10 mouse cellular contexts compared by ENCODE assay signal in the genomic region with DNA sequence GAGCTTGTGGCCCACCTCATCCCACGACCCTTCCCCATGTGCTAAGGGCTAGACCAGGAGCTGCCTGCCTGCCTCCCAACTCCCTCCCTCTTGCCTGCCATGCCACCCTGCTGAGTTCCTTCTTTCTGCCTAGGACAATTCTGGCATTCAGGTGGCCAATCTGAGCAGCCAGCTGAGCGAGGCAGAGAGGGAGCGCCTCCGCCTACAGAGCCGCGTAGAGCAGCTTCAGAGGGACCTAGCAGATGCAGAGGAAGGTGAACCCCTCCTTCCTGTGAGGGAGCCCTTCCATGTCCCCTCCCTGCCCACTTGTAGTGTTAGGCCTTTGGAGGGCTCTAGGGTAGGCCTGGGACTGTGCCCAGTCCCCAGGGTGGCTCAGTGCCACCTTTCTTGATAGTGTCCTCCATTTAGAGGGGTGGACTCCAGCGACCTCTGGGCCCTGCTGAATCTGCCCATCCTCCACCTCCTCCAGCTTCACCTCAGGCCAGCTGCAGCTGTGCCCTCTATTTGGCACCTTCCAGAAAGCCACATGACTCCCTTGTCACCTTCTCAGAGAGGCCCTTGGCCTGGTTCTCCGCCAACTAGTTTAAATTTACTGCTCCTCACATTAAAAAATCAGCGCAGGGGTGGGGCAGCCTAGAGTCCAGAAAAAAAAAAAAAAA. TPM values are rescaled to one million over a fixed set of nuclear protein-coding genes. Genes with fewer than 3 reads are reported as not detected.
A peak's percentile ranks its signal among the peaks of the same experiment; 100 is the strongest.
DNase-seq lines count a peak whose midpoint lies in the region; ATAC-seq lines count a peak whose summit lies in the region.
"Had no signal": no experiment of that assay in that cellular context is flagged by ENCODE, and none has a peak within 500 bp of the region (broad histone marks: within the 10 kb centered on the region; RNA-seq: fewer than 3 reads in every experiment).

No protein-coding gene starts in this region.

- no peaks in the 10 kb centered on the region for H3K36me3 ChIP-seq in forebrain, embryonic 10.5 days (replicated peaks)
- no peaks in the 10 kb centered on the region for H3K36me3 ChIP-seq in forebrain, embryonic 13.5 days (ENCODE audit: poor library complexity, severe bottlenecking)
- H3K36me3 ChIP-seq in heart, embryonic 16.5 days (ENCODE audit: control insufficient read depth, insufficient read depth): no peaks in the 10 kb centered on the region
- H3K36me3 ChIP-seq in limb, embryonic 13.5 days: no peaks in the 10 kb centered on the region
- no peaks in the 10 kb centered on the region for H3K36me3 ChIP-seq in liver, embryonic 11.5 days (ENCODE audit: control insufficient read depth, insufficient read depth, low read length)
- H3K36me3 ChIP-seq: embryonic facial prominence, embryonic 15.5 days had no signal

- H3K27ac ChIP-seq in forebrain, embryonic 10.5 days: peak overlapping the region; percentile 56
- no peak overlapping the region for H3K27ac ChIP-seq in forebrain, embryonic 13.5 days
- H3K27ac ChIP-seq in heart, embryonic 16.5 days (ENCODE audit: low read length): peak overlapping the region; percentile 81
- peak overlapping the region; percentile 7 for H3K27ac ChIP-seq in limb, embryonic 13.5 days
- H3K27ac ChIP-seq in liver, embryonic 11.5 days (ENCODE audit: low read depth, low read length): no peak overlapping the region
- H3K27ac ChIP-seq: embryonic facial prominence, embryonic 15.5 days had no signal

- H3K9me3 ChIP-seq in forebrain, embryonic 10.5 days: no peaks in the 10 kb centered on the region
- H3K9me3 ChIP-seq in forebrain, embryonic 13.5 days (replicated peaks): no peaks in the 10 kb centered on the region
- no peaks in the 10 kb centered on the region for H3K9me3 ChIP-seq in heart, embryonic 16.5 days (replicated peaks; ENCODE audit: control insufficient read depth, low read length)
- H3K9me3 ChIP-seq in limb, embryonic 13.5 days: no peaks in the 10 kb centered on the region
- no peaks in the 10 kb centered on the region for H3K9me3 ChIP-seq in liver, embryonic 11.5 days (ENCODE audit: control insufficient read depth, low read length)
- H3K9me3 ChIP-seq: embryonic facial prominence, embryonic 15.5 days had no signal

- no peak overlapping the region for H3K9ac ChIP-seq in forebrain, embryonic 13.5 days
- H3K9ac ChIP-seq in heart, embryonic 16.5 days (ENCODE audit: low read length): peak overlapping the region; percentile 22; the same call in 1 of the 2 replicates
- no peak overlapping the region for H3K9ac ChIP-seq in limb, embryonic 13.5 days
- H3K9ac ChIP-seq in liver, embryonic 11.5 days (ENCODE audit: low read depth, low read length): no peak overlapping the region
- H3K9ac ChIP-seq: embryonic facial prominence, embryonic 15.5 days had no signal

- DNase-seq in forebrain, embryonic 10.5 days (ENCODE audit: extremely low spot score, low spot score): no peak
- peak; percentile 49 to 80 for DNase-seq in kidney, adult 8-10 months
- DNase-seq in kidney, postnatal 4 days: no peak
- no peak for DNase-seq in liver, embryonic 11.5 days (ENCODE audit: low spot score)
- no peak for DNase-seq in spleen, postnatal 4 days (ENCODE audit: low spot score in 2 of 2)

- no peak overlapping the region for H3K4me2 ChIP-seq in forebrain, embryonic 13.5 days
- H3K4me2 ChIP-seq in heart, embryonic 16.5 days (ENCODE audit: low read depth, low read length): no peak overlapping the region
- no peak overlapping the region for H3K4me2 ChIP-seq in limb, embryonic 13.5 days (replicated peaks)
- no peak overlapping the region for H3K4me2 ChIP-seq in liver, embryonic 11.5 days
- H3K4me2 ChIP-seq: embryonic facial prominence, embryonic 15.5 days had no signal

- no peak for ATAC-seq in forebrain, embryonic 13.5 days
- ATAC-seq in heart, embryonic 16.5 days (replicated peaks; ENCODE audit: extremely low read depth, insufficient read depth, low FRiP score): peak; percentile 84
- ATAC-seq in limb, embryonic 13.5 days (ENCODE audit: low FRiP score, low read depth): peak; percentile 21; the same call in 1 of the 2 replicates
- no peak for ATAC-seq in liver, embryonic 11.5 days (replicated peaks; ENCODE audit: low FRiP score)

- no peak overlapping the region for H3K4me3 ChIP-seq in forebrain, embryonic 10.5 days
- H3K4me3 ChIP-seq in forebrain, embryonic 13.5 days: no peak overlapping the region
- no peak overlapping the region for H3K4me3 ChIP-seq in heart, embryonic 16.5 days (ENCODE audit: low read length)
- no peak overlapping the region for H3K4me3 ChIP-seq in limb, embryonic 13.5 days
- no peak overlapping the region for H3K4me3 ChIP-seq in liver, embryonic 11.5 days (ENCODE audit: low read depth, low read length)
- H3K4me3 ChIP-seq: embryonic facial prominence, embryonic 15.5 days had no signal

- H3K27me3 ChIP-seq in forebrain, embryonic 10.5 days (ENCODE audit: poor library complexity, severe bottlenecking): peaks cover 4% of the 10 kb centered on the region; the same call in 1 of the 2 replicates
- H3K27me3 ChIP-seq in forebrain, embryonic 13.5 days: no peaks in the 10 kb centered on the region
- H3K27me3 ChIP-seq in heart, embryonic 16.5 days (ENCODE audit: control insufficient read depth, insufficient read depth, low read length): no peaks in the 10 kb centered on the region
- H3K27me3 ChIP-seq in limb, embryonic 13.5 days: no peaks in the 10 kb centered on the region
- H3K27me3 ChIP-seq in liver, embryonic 11.5 days (replicated peaks; ENCODE audit: control insufficient read depth, insufficient read depth, low read length): no peaks in the 10 kb centered on the region
- H3K27me3 ChIP-seq: embryonic facial prominence, embryonic 15.5 days had no signal

- peaks cover 60% of the 10 kb centered on the region for H3K4me1 ChIP-seq in forebrain, embryonic 10.5 days
- peaks cover 5% of the 10 kb centered on the region for H3K4me1 ChIP-seq in forebrain, embryonic 13.5 days
- peaks cover 20% of the 10 kb centered on the region for H3K4me1 ChIP-seq in heart, embryonic 16.5 days (ENCODE audit: control insufficient read depth, insufficient read depth, low read length)
- peaks cover 90% of the 10 kb centered on the region for H3K4me1 ChIP-seq in limb, embryonic 13.5 days
- no peaks in the 10 kb centered on the region; the same call in 1 of the 2 replicates for H3K4me1 ChIP-seq in liver, embryonic 11.5 days (replicated peaks; ENCODE audit: control insufficient read depth, insufficient read depth, low read length)

- WGBS in forebrain, embryonic 10.5 days: 72% methylated on average over 9 of the region's 9 CpGs
- 64% methylated on average over 9 of the region's 9 CpGs for WGBS in forebrain, embryonic 13.5 days
- 56% methylated on average over 9 of the region's 9 CpGs for WGBS in heart, embryonic 16.5 days
- 44% methylated on average over 9 of the region's 9 CpGs for WGBS in limb, embryonic 13.5 days
- WGBS in liver, embryonic 11.5 days: 77% methylated on average over 9 of the region's 9 CpGs

RNA-seq across cellular contexts. Expression of gene Sned1, which starts 18.7 kb away (rescaled TPM):
- 1.1 and 1.9 TPM in 2 replicates for polyA plus RNA-seq in forebrain, embryonic 10.5 days (2016; fragmentation: Nextera tagmentation; extraction: Ambion mirVana)
- polyA plus RNA-seq in forebrain, embryonic 13.5 days (2015; fragmentation: Nextera tagmentation; extraction: Ambion mirVana): 2.1 and 2.2 TPM in 2 replicates
- polyA plus RNA-seq in heart, embryonic 16.5 days (2015; fragmentation: Nextera tagmentation; extraction: Ambion mirVana): 3.6 and 4.5 TPM in 2 replicates
- polyA plus RNA-seq in limb, embryonic 13.5 days (2015; fragmentation: Nextera tagmentation; extraction: Ambion mirVana): 32.1 and 47.5 TPM in 2 replicates
- polyA plus RNA-seq in liver, embryonic 11.5 days (2014; fragmentation: Nextera tagmentation; extraction: Ambion mirVana): 0.61 and 2.3 TPM in 2 replicates

RNA-seq across cellular contexts. Expression of gene Crocc2, which starts 48.4 kb away (rescaled TPM):
- polyA plus RNA-seq in forebrain, embryonic 10.5 days (2016; fragmentation: Nextera tagmentation; extraction: Ambion mirVana): 0.05 and 0.12 TPM in 2 replicates
- 0.10 and 0.20 TPM in 2 replicates for polyA plus RNA-seq in forebrain, embryonic 13.5 days (2015; fragmentation: Nextera tagmentation; extraction: Ambion mirVana)
- polyA plus RNA-seq in heart, embryonic 16.5 days (2015; fragmentation: Nextera tagmentation; extraction: Ambion mirVana): 0.38 and 0.95 TPM in 2 replicates
- polyA plus RNA-seq in limb, embryonic 13.5 days (2015; fragmentation: Nextera tagmentation; extraction: Ambion mirVana): 0.31 and 0.32 TPM in 2 replicates
- polyA plus RNA-seq in liver, embryonic 11.5 days (2014; fragmentation: Nextera tagmentation; extraction: Ambion mirVana): 0.09 and 0.16 TPM in 2 replicates
- polyA plus RNA-seq: liver, adult 2 months had no signal

RNA-seq across cellular contexts. Expression of gene 2310007B03Rik, which starts 56.2 kb away (rescaled TPM):
- 0.92 and 1.0 TPM in 2 replicates for polyA plus RNA-seq in forebrain, embryonic 10.5 days (2016; fragmentation: Nextera tagmentation; extraction: Ambion mirVana)
- polyA plus RNA-seq in forebrain, embryonic 13.5 days (2015; fragmentation: Nextera tagmentation; extraction: Ambion mirVana): 0.08 and 0.16 TPM in 2 replicates
- 0.75 and 2.1 TPM in 2 replicates for polyA plus RNA-seq in heart, embryonic 16.5 days (2015; fragmentation: Nextera tagmentation; extraction: Ambion mirVana)
- polyA plus RNA-seq in limb, embryonic 13.5 days (2015; fragmentation: Nextera tagmentation; extraction: Ambion mirVana): 0.94 and 1.1 TPM in 2 replicates
- polyA plus RNA-seq in liver, embryonic 11.5 days (2014; fragmentation: Nextera tagmentation; extraction: Ambion mirVana): 0.07 TPM in 1 of 2 replicates, not detected in the other

Comparison
In these comparisons a context has a peak if more than half of its experiments do, and no peak if none do; other contexts are left out.
1. DNase-seq: peak in kidney, adult 8-10 months (2 of 2); none in forebrain, embryonic 10.5 days (single experiment), kidney, postnatal 4 days (0 of 2), liver, embryonic 11.5 days (single experiment) and spleen, postnatal 4 days (0 of 2).
2. H3K27ac ChIP-seq: peak in forebrain, embryonic 10.5 days (single experiment), heart, embryonic 16.5 days (single experiment) and limb, embryonic 13.5 days (single experiment); none in forebrain, embryonic 13.5 days (single experiment) and liver, embryonic 11.5 days (single experiment).
3. ATAC-seq: peak in heart, embryonic 16.5 days (single experiment) and limb, embryonic 13.5 days (single experiment); none in forebrain, embryonic 13.5 days (single experiment) and liver, embryonic 11.5 days (single experiment).